Mouse (Mus musculus) stomach, embryonic 15.5 days (tissue): Measurements from ENCODE around the gene Phtf1. TPM values are rescaled to one million over a fixed set of nuclear protein-coding genes. Genes with fewer than 3 reads are reported as not detected.

Source experiments
- ATAC-seq: fragments of 200-750 bp; cut with Nextera tagmentation; 2 replicates; pipeline ENCODE4 v1.8.0; 2017; ENCODE audit warnings: low read depth, moderate number of reproducible peaks, moderate TSS enrichment; ENCODE audit not compliant: insufficient read depth, low FRiP score
- H3K27ac ChIP-seq: fragments of 300-500 bp; sonication (generic); 2 replicates; pipeline ENCODE4 v1.5.1; 2015; ENCODE audit warnings: mild to moderate bottlenecking, inconsistent platforms
- H3K27me3 ChIP-seq: fragments of 300-500 bp; sonication (generic); replicated peaks from 2 replicates; pipeline ENCODE4 v1.6.1; 2015; ENCODE audit warnings: inconsistent platforms
- H3K36me3 ChIP-seq: fragments of 300-500 bp; sonication (generic); 2 replicates; pipeline ENCODE4 v1.6.1; 2015; ENCODE audit warnings: inconsistent platforms
- H3K4me1 ChIP-seq: fragments of 300-500 bp; sonication (generic); 2 replicates; pipeline ENCODE4 v1.6.1; 2015; ENCODE audit warnings: inconsistent platforms
- H3K4me2 ChIP-seq: fragments of 300-500 bp; sonication (generic); 2 replicates; pipeline ENCODE4 v1.6.1; 2015; ENCODE audit warnings: mild to moderate bottlenecking, inconsistent platforms
- H3K4me3 ChIP-seq: fragments of 300-500 bp; sonication (generic); replicated peaks from 2 replicates; pipeline ENCODE4 v1.5.1; 2015; ENCODE audit warnings: inconsistent platforms
- H3K9ac ChIP-seq: fragments of 300-500 bp; sonication (generic); 2 replicates; pipeline ENCODE4 v1.6.1; 2015; ENCODE audit warnings: inconsistent platforms
- H3K9me3 ChIP-seq: fragments of 300-500 bp; sonication (generic); 2 replicates; pipeline ENCODE4 v1.6.1; 2016; ENCODE audit warnings: inconsistent platforms
- WGBS: fragments of 180-500 bp; shearing (Covaris S2); methylation state at CpG from one replicate; pipeline ENCODE4 v1.1.7; 2015; 5-methylcytosine and 5-hydroxymethylcytosine counted together
- polyA plus RNA-seq: library from polyadenylated mRNA; unstranded; fragments of >200 nt; fragmentation: Nextera tagmentation; extraction: Ambion mirVana; gene quantifications from 2 replicates; pipeline ENCODE4 v1.2.1, GENCODE M21; 2015

Gene Phtf1
- 23.6 and 25.3 TPM in 2 replicates for polyA plus RNA-seq

- Histone ChIP-seq H3K27me3 (no peaks in the 10 kb centered on the region), H3K9me3 (no peaks in the 10 kb centered on the region), H3K36me3 (peaks cover 8% of the 10 kb centered on the region; the same call in 1 of the 2 replicates), H3K4me2 (peak within 1 kb of the TSS; percentile 83), H3K4me3 (peak within 1 kb of the TSS; percentile 97), H3K4me1 (peaks cover 7% of the 10 kb centered on the region; the same call in 1 of the 2 replicates), H3K9ac (peak within 1 kb of the TSS; percentile 87), H3K27ac (peak within 1 kb of the TSS; percentile 95)
- WGBS = under 1% methylated on average over 59 of the region's 70 CpGs
- peak; percentile 95 for ATAC-seq
Observed at GRCm38 (mm10) chr3:103967861-103968691, at the start of gene Phtf1. Gene Phtf1, plus strand, starts transcription at chr3:103968110.

GRCm38 (mm10) chr3:103920094-103920493 is 47.8 kb upstream of the Phtf1 start:
- no peaks in the 10 kb centered on the region for H3K27me3 ChIP-seq
- no peak overlapping the region for H3K27ac ChIP-seq
- H3K4me1 ChIP-seq = peaks cover 5% of the 10 kb centered on the region; the same call in 1 of the 2 replicates
- H3K4me3 ChIP-seq = no peak overlapping the region
- 84% methylated on average over 1 of the region's 1 CpGs for WGBS
- H3K36me3 ChIP-seq = no peaks in the 10 kb centered on the region
- no peaks in the 10 kb centered on the region for H3K9me3 ChIP-seq
- ATAC-seq = no peak
- no peak overlapping the region for H3K9ac ChIP-seq
- H3K4me2 ChIP-seq = no peak overlapping the region

DNA sequence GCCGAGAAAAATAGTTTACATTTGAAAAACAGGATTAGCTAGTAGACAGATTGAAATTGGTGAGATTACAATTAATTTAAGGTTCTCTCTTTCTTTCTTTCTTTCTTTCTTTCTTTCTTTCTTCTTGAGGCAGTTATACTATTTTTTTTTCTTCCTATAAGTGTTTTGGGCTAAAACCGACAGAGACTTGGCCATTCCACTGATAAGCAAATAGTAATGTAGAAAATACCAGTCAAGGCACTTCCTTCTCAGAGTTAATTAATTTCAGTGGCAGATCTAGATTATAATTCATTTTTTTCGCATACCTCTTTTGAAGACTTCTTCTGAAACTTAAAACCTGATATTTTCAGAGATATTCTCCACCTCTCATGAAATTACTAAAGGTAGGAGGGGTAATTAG is 42.6 kb upstream of the Phtf1 start:
- H3K27ac ChIP-seq = no peak overlapping the region
- no peaks in the 10 kb centered on the region for H3K36me3 ChIP-seq
- H3K27me3 ChIP-seq = no peaks in the 10 kb centered on the region
- no peaks in the 10 kb centered on the region for H3K9me3 ChIP-seq
- no peak overlapping the region for H3K9ac ChIP-seq
- no peak overlapping the region for H3K4me3 ChIP-seq
- ATAC-seq = no peak
- WGBS = 48% methylated on average over 3 of the region's 3 CpGs
- H3K4me2 ChIP-seq = no peak overlapping the region
- H3K4me1 ChIP-seq = no peaks in the 10 kb centered on the region

DNA sequence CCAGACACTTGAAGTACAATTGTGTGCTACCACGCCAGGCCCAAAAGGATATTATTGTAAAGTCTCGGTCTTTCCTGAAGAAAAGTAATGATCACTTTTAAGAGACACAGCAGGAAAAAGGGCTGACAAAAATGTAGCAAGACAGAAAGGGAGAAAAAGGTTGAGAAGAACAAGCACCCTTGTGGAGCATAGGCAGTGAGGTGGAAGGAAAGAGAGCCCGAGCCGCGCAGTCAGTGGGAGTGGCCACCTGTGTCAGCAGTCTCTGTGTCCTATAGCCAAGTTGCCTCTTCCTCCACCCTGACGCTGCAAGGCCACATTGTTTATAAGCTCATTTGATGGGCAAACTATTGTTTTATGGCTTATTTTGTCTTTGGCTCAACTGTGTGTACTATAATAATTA is 40.4 kb upstream of the Phtf1 start:
- H3K4me2 ChIP-seq = no peak overlapping the region
- H3K36me3 ChIP-seq = no peaks in the 10 kb centered on the region
- no peaks in the 10 kb centered on the region for H3K9me3 ChIP-seq
- 69% methylated on average over 6 of the region's 6 CpGs for WGBS
- H3K27me3 ChIP-seq = no peaks in the 10 kb centered on the region
- no peak overlapping the region for H3K9ac ChIP-seq
- no peak overlapping the region for H3K4me3 ChIP-seq
- H3K27ac ChIP-seq = no peak overlapping the region
- no peaks in the 10 kb centered on the region for H3K4me1 ChIP-seq
- no peak for ATAC-seq

- Histone ChIP-seq H3K27ac (no peak overlapping the region), H3K27me3 (no peaks in the 10 kb centered on the region), H3K36me3 (no peaks in the 10 kb centered on the region), H3K9ac (no peak overlapping the region), H3K4me2 (no peak overlapping the region), H3K4me3 (no peak overlapping the region), H3K9me3 (no peaks in the 10 kb centered on the region), H3K4me1 (no peaks in the 10 kb centered on the region)
- 88% methylated on average over 1 of the region's 1 CpGs for WGBS
- no peak for ATAC-seq
Observed at GRCm38 (mm10) chr3:103944794-103945562, 22.9 kb upstream of the Phtf1 start.

GRCm38 (mm10) chr3:103948666-103949065 is 19.2 kb upstream of the Phtf1 start:
- no peaks in the 10 kb centered on the region for H3K4me1 ChIP-seq
- 91% methylated on average over 7 of the region's 7 CpGs for whole genome bisulfite sequencing
- ATAC-seq = no peak
- no peak overlapping the region for H3K27ac ChIP-seq
- H3K9ac ChIP-seq = no peak overlapping the region
- H3K4me3 ChIP-seq = no peak overlapping the region
- no peak overlapping the region for H3K4me2 ChIP-seq
- no peaks in the 10 kb centered on the region for H3K36me3 ChIP-seq
- H3K9me3 ChIP-seq = no peaks in the 10 kb centered on the region
- H3K27me3 ChIP-seq = no peaks in the 10 kb centered on the region

- Histone ChIP-seq H3K4me3 (no peak overlapping the region), H3K9me3 (no peaks in the 10 kb centered on the region), H3K27ac (no peak overlapping the region), H3K4me1 (no peaks in the 10 kb centered on the region), H3K27me3 (no peaks in the 10 kb centered on the region), H3K9ac (no peak overlapping the region), H3K4me2 (no peak overlapping the region), H3K36me3 (no peaks in the 10 kb centered on the region)
- WGBS = 82% methylated on average over 3 of the region's 3 CpGs
- ATAC-seq = no peak
Observed at GRCm38 (mm10) chr3:103960622-103961021, 7.3 kb upstream of the Phtf1 start.

GRCm38 (mm10) chr3:103967231-103967630 is 679 bp upstream of the Phtf1 start:
- peak overlapping the region; percentile 97 for H3K4me3 ChIP-seq
- WGBS = 19% methylated on average over 2 of the region's 2 CpGs
- H3K9me3 ChIP-seq = no peaks in the 10 kb centered on the region

DNA sequence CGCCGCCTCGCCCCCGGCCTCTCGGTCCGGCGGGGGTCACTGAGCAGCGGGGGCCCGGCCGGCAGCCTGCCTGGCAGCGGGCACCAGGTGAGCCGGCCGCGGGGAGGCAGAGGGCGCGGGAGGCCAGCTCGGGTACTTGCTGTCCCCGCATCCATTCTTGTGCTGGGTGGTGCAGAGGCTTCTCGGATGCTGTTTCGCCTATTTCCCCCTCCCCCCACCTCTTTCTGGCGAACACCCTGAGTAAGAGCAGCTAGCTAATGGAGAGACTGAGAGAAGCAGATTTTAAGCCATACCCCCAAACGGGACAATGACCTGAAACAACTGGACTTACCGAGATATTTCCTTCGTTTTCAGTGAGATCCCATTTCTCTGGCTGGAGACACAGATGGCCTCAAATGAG is 791 bp downstream of the Phtf1 start:
- peak; percentile 31; the same call in 1 of the 2 replicates for ATAC-seq

More at GRCm38 (mm10) chr3:103967231-103967630, 679 bp upstream of the Phtf1 start:
- ATAC-seq = no peak
- Histone ChIP-seq H3K36me3 (peaks cover 4% of the 10 kb centered on the region; the same call in 1 of the 2 replicates), H3K4me1 (peaks cover 7% of the 10 kb centered on the region; the same call in 1 of the 2 replicates), H3K27me3 (no peaks in the 10 kb centered on the region), H3K9ac (peak overlapping the region; percentile 87; the same call in 1 of the 2 replicates), H3K27ac (peak overlapping the region; percentile 95; the same call in 1 of the 2 replicates), H3K4me2 (peak overlapping the region; percentile 83)

DNA sequence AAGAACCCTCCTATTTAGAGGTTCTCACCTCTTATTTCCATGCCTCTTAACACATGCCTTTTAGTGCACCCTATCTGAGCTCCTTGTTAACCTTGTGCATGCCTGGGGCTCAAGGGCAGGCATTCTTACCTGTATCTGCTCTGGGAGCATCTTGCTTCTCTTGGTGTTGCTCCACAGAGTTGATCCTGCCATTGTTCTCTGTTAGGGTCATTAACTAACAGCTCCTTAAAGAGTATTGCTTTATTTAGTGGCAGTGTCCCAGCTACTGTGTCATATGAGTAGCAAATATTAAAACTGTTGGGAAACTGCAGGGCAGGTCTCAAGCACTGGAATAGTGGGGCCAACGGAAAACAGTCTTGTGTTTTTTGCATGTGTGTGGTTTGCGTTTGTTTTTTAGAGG is 3.2 kb downstream of the Phtf1 start:
- Histone ChIP-seq H3K4me3 (no peak overlapping the region), H3K36me3 (peaks cover 9% of the 10 kb centered on the region; the same call in 1 of the 2 replicates), H3K27ac (no peak overlapping the region), H3K9ac (no peak overlapping the region), H3K9me3 (no peaks in the 10 kb centered on the region), H3K4me1 (peaks cover 7% of the 10 kb centered on the region; the same call in 1 of the 2 replicates), H3K27me3 (no peaks in the 10 kb centered on the region), H3K4me2 (no peak overlapping the region)
- 94% methylated on average over 2 of the region's 2 CpGs for WGBS
- no peak for ATAC-seq

More for the DNA sequence above, 791 bp downstream of the Phtf1 start:
- H3K4me3 ChIP-seq = peak overlapping the region; percentile 97
- no peaks in the 10 kb centered on the region for H3K27me3 ChIP-seq
- WGBS = under 1% methylated on average over 20 of the region's 24 CpGs
- H3K4me1 ChIP-seq = peaks cover 7% of the 10 kb centered on the region; the same call in 1 of the 2 replicates
- peak overlapping the region; percentile 83 for H3K4me2 ChIP-seq
- H3K27ac ChIP-seq = peak overlapping the region; percentile 95
- no peaks in the 10 kb centered on the region for H3K9me3 ChIP-seq
- peak overlapping the region; percentile 87 for H3K9ac ChIP-seq
- peaks cover 9% of the 10 kb centered on the region; the same call in 1 of the 2 replicates for H3K36me3 ChIP-seq

DNA sequence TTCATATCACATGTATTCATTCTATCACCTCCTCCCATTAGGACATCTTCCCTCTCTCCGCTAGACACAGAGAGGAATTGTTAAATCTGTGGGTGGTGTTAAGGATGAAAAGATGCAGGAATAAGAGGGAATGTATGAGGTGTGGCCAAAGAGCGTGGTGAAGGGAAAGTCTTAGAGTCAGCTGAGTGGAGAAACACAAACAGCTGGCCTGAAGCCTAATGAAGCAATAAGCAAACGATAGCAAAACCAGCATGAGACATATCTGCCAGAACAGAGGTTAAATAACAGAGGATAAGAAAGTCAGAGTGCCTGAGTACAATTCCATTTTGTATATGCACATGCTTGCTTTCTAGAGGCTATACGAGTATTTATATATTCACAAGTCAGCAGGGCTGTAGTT is 16.6 kb downstream of the Phtf1 start:
- 90% methylated on average over 4 of the region's 4 CpGs for WGBS
- no peak for ATAC-seq

More for the DNA sequence above, 16.6 kb downstream of the Phtf1 start:
- H3K4me3 ChIP-seq = no peak overlapping the region
- H3K27ac ChIP-seq = no peak overlapping the region
- H3K36me3 ChIP-seq = peaks cover 15% of the 10 kb centered on the region; the same call in 1 of the 2 replicates
- H3K4me2 ChIP-seq = no peak overlapping the region
- H3K9me3 ChIP-seq = no peaks in the 10 kb centered on the region
- H3K9ac ChIP-seq = no peak overlapping the region
- no peaks in the 10 kb centered on the region for H3K27me3 ChIP-seq
- H3K4me1 ChIP-seq = no peaks in the 10 kb centered on the region
